Mouse (Mus musculus): Measurements from ENCODE around the gene Pqbp1. TPM values are rescaled to one million over a fixed set of nuclear protein-coding genes. Genes with fewer than 3 reads are reported as not detected.

Pqbp1 gene
- polyA plus RNA-seq (2015; fragmentation: Nextera tagmentation; extraction: Ambion mirVana): 228 and 250 TPM in 2 replicates

DNA sequence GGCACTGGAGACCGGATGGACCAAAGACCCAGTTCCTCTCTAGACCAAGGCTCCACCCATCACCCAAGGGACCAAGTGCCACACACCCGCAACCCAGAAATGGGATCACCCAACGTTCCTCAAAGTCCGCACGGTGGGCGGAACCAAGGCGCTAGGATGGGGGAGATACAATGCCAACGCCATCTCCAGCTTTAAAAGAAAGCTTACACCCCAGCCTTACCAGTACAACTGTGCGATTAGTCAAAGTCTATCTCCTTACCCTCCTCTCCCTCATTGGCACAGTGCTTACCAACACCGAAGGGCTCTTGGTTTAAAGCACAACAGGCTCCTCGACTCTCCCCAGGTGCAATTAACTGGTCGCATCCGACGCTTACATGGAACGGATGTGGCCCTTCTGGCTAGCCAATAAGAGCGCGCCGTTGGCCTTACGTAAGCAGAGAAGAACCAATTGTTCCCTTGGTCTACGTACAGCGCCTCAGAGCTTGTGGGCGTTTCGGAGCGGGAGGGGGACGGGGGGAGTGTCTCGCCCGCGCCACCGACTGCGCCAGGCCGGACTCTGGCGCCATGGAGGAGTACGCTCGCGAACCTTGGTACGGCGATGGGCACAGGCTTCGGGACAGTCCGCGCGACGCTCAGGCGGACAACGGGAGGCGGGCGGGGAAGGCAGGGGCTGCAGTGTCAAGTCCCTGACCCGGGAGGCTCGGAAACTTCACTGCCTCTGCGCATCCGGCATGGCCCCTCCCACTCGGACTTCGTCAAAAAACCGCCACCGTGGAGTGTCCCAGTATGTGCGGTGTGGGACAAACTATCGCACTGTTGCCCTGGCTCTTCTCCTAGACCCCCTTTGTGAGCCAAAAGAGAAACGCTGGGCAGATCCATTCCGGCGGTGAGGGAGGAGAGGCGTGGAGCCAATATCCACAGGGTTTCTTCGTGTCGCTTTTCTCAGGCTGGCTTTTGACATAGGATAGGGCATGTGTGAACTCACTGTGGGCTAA lies at the start of gene Pqbp1, which contains the start of gene Timm17b:
Gene Pqbp1, minus strand, starts transcription at position 390 of the 995 bp plus-strand sequence.
Gene Timm17b, plus strand, starts transcription at position 478 of the 995 bp plus-strand sequence.
- peaks cover 11% of the 10 kb centered on the region for H3K4me1 ChIP-seq (ENCODE audit: control insufficient read depth, insufficient read depth, low read length)
- peak within 1 kb of the TSS; percentile 54 for H3K4me3 ChIP-seq (ENCODE audit: low read depth, low read length)
- H3K9ac ChIP-seq (ENCODE audit: low read depth, low read length): peak within 1 kb of the TSS; percentile 76
- H3K36me3 ChIP-seq (ENCODE audit: control insufficient read depth, insufficient read depth, low read length): peaks cover 4% of the 10 kb centered on the region
- H3K27ac ChIP-seq (ENCODE audit: low read length): peak within 1 kb of the TSS; percentile 89
- 15% methylated on average over 62 of the region's 62 CpGs for WGBS
- peak within 1 kb of the TSS; percentile 60 for H3K4me2 ChIP-seq (ENCODE audit: low read length)
- peak; percentile 98 for ATAC-seq
- no peaks in the 10 kb centered on the region for H3K27me3 ChIP-seq (ENCODE audit: control insufficient read depth, insufficient read depth, low read depth, low read length)
- no peaks in the 10 kb centered on the region for H3K9me3 ChIP-seq (replicated peaks; ENCODE audit: control insufficient read depth, low read length, poor library complexity, severe bottlenecking)

DNA sequence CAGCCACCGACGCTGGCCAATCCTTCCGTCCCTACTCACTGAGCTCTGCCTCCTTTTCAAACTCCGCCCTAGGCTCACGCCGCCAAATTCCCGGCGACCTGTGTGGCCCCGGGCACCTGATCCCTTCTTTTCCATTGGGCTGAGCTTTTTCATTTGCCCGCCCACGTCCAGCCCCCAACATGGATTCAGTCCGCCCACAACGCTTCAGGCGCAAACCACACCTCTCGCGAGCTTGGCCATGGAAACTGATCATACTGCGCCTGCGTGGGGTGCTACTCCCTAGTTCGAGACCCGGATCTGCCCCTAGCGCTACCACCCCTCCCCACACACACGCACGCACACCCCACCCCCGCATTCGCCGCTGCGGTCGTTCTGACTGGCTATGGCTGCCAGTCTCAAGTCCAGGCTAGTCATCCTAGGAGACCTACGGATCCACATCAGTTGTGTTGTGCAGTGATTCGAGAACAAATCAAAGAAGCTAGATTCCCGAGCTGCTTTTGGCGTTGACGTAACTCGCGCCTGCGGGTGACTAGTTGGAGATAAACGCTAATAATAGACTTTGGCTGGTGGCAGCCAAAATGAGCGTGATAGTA lies 48.9 kb upstream of the Pqbp1 start:
- peak overlapping the region; percentile 33 for H3K4me2 ChIP-seq (ENCODE audit: low read length)
- peak; percentile 99 for ATAC-seq
- peak overlapping the region; percentile 19 for H3K27ac ChIP-seq (ENCODE audit: low read length)
- H3K36me3 ChIP-seq (ENCODE audit: control insufficient read depth, insufficient read depth, low read length): no peaks in the 10 kb centered on the region
- H3K27me3 ChIP-seq (ENCODE audit: control insufficient read depth, insufficient read depth, low read depth, low read length): no peaks in the 10 kb centered on the region
- 29% methylated on average over 38 of the region's 38 CpGs for WGBS
- peak overlapping the region; percentile 8; the same call in 1 of the 2 replicates for H3K9ac ChIP-seq (ENCODE audit: low read depth, low read length)
- peaks cover 6% of the 10 kb centered on the region; the same call in 1 of the 2 replicates for H3K4me1 ChIP-seq (ENCODE audit: control insufficient read depth, insufficient read depth, low read length)
- H3K9me3 ChIP-seq (replicated peaks; ENCODE audit: control insufficient read depth, low read length, poor library complexity, severe bottlenecking): no peaks in the 10 kb centered on the region
- peak overlapping the region; percentile 51 for H3K4me3 ChIP-seq (ENCODE audit: low read depth, low read length)

DNA sequence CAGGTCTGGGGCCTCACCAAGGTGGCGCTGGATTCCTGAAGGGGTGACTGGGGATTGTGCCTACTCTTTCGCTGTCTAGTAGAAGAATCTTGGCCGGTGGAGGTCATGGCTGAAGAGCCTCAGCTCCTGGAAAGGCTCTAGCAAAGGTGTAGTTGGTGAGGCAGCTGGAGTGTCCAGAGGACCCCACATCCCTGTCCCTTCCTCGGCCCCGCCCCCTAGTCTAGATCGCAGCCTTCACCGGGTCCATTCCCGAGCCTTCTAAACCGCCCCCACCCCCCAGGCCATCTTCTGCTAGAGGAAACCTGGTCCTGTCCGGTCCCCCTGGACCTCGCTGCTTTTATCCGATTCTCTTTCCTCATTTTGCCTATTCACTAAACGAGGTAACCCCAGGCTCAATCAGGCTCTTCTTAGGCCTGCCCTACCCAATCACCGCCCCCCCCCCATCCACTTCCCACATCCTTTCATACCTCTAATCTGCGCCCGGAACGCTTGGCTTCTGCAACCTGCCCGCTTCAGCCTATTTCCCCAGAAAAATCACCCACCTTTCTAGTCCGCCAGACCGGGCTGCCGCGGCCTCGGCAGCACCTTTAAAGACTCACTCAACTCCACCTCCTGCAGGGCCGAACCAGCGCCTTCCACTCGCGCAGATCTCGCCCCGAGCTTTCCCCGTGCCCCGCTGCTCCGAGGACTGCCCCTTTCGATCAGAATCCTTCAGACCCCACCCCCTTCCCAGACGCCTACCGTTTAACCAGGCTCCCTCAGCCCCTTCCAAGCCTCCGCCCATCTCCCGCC lies 48.2 kb upstream of the Pqbp1 start, which contains the start of gene Hdac6:
Gene Hdac6, minus strand, starts transcription at position 782 of the 792 bp plus-strand sequence.
- Histone ChIP-seq H3K9me3 (replicated peaks; ENCODE audit: control insufficient read depth, low read length, poor library complexity, severe bottlenecking) (no peaks in the 10 kb centered on the region), H3K36me3 (ENCODE audit: control insufficient read depth, insufficient read depth, low read length) (no peaks in the 10 kb centered on the region)
- ATAC-seq: peak; percentile 61

DNA sequence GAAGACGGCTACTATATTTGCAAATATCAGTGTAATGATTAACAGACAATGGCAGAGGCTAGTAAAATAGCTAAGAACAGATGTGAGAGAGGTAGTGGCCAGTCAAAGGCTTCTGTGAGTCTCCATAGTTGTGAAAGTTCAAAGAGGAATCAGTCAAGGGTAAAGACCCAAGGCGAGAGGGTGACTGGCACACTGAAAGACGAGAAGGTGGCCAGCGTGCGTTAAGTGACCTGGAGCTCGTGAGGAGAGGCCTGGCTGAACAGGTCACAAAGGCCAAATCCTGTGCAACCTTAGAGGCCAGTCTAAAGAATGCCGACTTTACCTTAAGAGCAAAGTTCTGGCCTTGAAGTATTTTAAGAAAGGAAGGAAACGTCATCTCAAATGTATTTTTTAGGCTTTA lies 46.5 kb upstream of the Pqbp1 start:
- Histone ChIP-seq H3K9me3 (replicated peaks; ENCODE audit: control insufficient read depth, low read length, poor library complexity, severe bottlenecking) (no peaks in the 10 kb centered on the region), H3K36me3 (ENCODE audit: control insufficient read depth, insufficient read depth, low read length) (no peaks in the 10 kb centered on the region; the same call in 1 of the 2 replicates), H3K27ac (ENCODE audit: low read length) (no peak overlapping the region), H3K4me2 (ENCODE audit: low read length) (no peak overlapping the region), H3K4me1 (ENCODE audit: control insufficient read depth, insufficient read depth, low read length) (peaks cover 6% of the 10 kb centered on the region; the same call in 1 of the 2 replicates), H3K9ac (ENCODE audit: low read depth, low read length) (no peak overlapping the region), H3K27me3 (ENCODE audit: control insufficient read depth, insufficient read depth, low read depth, low read length) (no peaks in the 10 kb centered on the region), H3K4me3 (ENCODE audit: low read depth, low read length) (no peak overlapping the region)
- WGBS: 70% methylated on average over 8 of the region's 8 CpGs
- ATAC-seq: no peak

More for the DNA sequence above, 48.2 kb upstream of the Pqbp1 start, which contains the start of gene Hdac6:
- Histone ChIP-seq H3K27ac (ENCODE audit: low read length) (peak within 1 kb of the TSS; percentile 77), H3K27me3 (ENCODE audit: control insufficient read depth, insufficient read depth, low read depth, low read length) (no peaks in the 10 kb centered on the region), H3K4me1 (ENCODE audit: control insufficient read depth, insufficient read depth, low read length) (peaks cover 6% of the 10 kb centered on the region; the same call in 1 of the 2 replicates), H3K4me2 (ENCODE audit: low read length) (peak within 1 kb of the TSS; percentile 60), H3K4me3 (ENCODE audit: low read depth, low read length) (peak within 1 kb of the TSS; percentile 51), H3K9ac (ENCODE audit: low read depth, low read length) (peak within 1 kb of the TSS; percentile 65)
- WGBS: 20% methylated on average over 36 of the region's 37 CpGs

DNA sequence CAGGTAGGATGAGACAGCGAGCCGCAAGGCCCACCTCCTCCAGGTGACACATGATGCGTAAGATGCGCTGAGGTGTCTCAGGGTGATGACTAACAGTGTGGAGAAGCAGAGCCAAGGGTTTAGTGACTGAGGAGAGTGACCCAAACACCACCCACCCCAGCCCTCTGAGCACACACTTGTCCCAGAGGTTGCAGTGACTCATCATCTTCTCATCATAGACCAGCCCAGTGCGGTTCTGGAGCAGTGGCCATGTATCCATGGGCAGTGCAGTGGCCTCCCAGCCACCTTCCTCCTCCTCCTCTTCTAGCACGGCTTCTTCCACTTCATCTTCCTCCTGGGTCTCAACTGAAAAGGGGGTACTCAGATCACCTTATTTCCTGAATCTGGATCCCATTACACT lies 38.6 kb upstream of the Pqbp1 start:
- no peak overlapping the region for H3K4me2 ChIP-seq (ENCODE audit: low read length)

DNA sequence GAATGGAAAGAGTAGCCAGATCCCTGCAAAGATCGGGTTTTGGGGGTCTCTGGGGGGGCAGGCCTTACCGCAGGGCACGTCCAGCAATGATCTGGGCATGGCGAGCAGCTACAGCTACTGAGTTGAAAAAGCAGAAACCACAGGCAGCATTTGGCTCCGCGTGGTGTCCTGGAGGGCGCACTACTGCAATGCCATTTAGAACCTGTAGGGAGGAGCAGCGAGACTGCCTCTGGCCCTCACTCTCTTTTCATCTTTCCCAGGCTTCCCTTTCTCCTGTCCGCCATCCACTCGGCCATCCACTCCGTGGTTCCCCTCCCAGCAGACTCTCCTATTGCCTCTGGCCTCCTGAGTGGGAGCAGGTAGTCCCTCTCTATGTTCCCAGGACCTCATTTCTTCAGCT lies 37.8 kb upstream of the Pqbp1 start:
- no peaks in the 10 kb centered on the region for H3K27me3 ChIP-seq (ENCODE audit: control insufficient read depth, insufficient read depth, low read depth, low read length)
- ATAC-seq: no peak
- no peaks in the 10 kb centered on the region for H3K9me3 ChIP-seq (replicated peaks; ENCODE audit: control insufficient read depth, low read length, poor library complexity, severe bottlenecking)
- H3K9ac ChIP-seq (ENCODE audit: low read depth, low read length): no peak overlapping the region
- WGBS: 50% methylated on average over 11 of the region's 11 CpGs
- no peak overlapping the region for H3K4me2 ChIP-seq (ENCODE audit: low read length)
- H3K36me3 ChIP-seq (ENCODE audit: control insufficient read depth, insufficient read depth, low read length): peaks cover 11% of the 10 kb centered on the region; the same call in 1 of the 2 replicates
- no peak overlapping the region for H3K4me3 ChIP-seq (ENCODE audit: low read depth, low read length)
- H3K4me1 ChIP-seq (ENCODE audit: control insufficient read depth, insufficient read depth, low read length): no peaks in the 10 kb centered on the region
- no peak overlapping the region for H3K27ac ChIP-seq (ENCODE audit: low read length)

More for the DNA sequence above, 38.6 kb upstream of the Pqbp1 start:
- no peaks in the 10 kb centered on the region for H3K27me3 ChIP-seq (ENCODE audit: control insufficient read depth, insufficient read depth, low read depth, low read length)
- no peaks in the 10 kb centered on the region for H3K9me3 ChIP-seq (replicated peaks; ENCODE audit: control insufficient read depth, low read length, poor library complexity, severe bottlenecking)
- H3K4me1 ChIP-seq (ENCODE audit: control insufficient read depth, insufficient read depth, low read length): no peaks in the 10 kb centered on the region
- no peak for ATAC-seq
- H3K27ac ChIP-seq (ENCODE audit: low read length): no peak overlapping the region
- H3K4me3 ChIP-seq (ENCODE audit: low read depth, low read length): no peak overlapping the region
- H3K9ac ChIP-seq (ENCODE audit: low read depth, low read length): no peak overlapping the region
- peaks cover 7% of the 10 kb centered on the region; the same call in 1 of the 2 replicates for H3K36me3 ChIP-seq (ENCODE audit: control insufficient read depth, insufficient read depth, low read length)
- 90% methylated on average over 6 of the region's 6 CpGs for WGBS

DNA sequence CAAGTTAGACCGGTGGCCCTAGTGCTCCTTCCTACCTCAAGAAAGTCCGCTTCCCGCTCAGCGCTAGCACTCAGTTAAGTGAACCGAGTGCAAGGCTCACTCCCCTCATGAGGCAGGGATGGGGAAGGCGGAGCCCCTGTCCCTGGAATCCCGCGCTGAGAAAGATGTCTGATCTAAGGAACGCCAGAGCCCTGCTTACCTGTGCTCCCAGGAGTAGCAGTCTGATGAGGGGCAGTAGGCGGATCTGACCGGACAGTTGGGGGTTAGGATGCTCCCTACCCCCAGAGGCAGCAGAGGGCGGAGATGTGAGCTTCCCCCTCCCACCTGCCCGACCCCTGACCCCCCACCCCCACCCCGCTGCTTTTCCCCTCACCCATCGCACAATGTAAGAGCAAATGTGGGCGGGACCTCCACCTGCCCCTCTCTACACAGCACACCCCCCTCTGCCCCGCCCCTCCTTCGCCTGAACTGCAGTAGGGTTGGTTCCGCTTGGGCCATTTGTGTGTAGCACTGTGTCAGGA lies 29.3 kb upstream of the Pqbp1 start, which contains the start of gene Eras:
Gene Eras, minus strand, starts transcription at position 338 of the 521 bp plus-strand sequence.
- Histone ChIP-seq H3K27me3 (ENCODE audit: control insufficient read depth, insufficient read depth, low read depth, low read length) (no peaks in the 10 kb centered on the region), H3K36me3 (ENCODE audit: control insufficient read depth, insufficient read depth, low read length) (peaks cover 7% of the 10 kb centered on the region; the same call in 1 of the 2 replicates), H3K9me3 (replicated peaks; ENCODE audit: control insufficient read depth, low read length, poor library complexity, severe bottlenecking) (no peaks in the 10 kb centered on the region), H3K4me2 (ENCODE audit: low read length) (no peak within 1 kb of the TSS), H3K27ac (ENCODE audit: low read length) (no peak within 1 kb of the TSS), H3K4me1 (ENCODE audit: control insufficient read depth, insufficient read depth, low read length) (no peaks in the 10 kb centered on the region; the same call in 1 of the 2 replicates), H3K4me3 (ENCODE audit: low read depth, low read length) (no peak within 1 kb of the TSS), H3K9ac (ENCODE audit: low read depth, low read length) (no peak within 1 kb of the TSS)
- no peak for ATAC-seq
- WGBS: 19% methylated on average over 19 of the region's 19 CpGs

DNA sequence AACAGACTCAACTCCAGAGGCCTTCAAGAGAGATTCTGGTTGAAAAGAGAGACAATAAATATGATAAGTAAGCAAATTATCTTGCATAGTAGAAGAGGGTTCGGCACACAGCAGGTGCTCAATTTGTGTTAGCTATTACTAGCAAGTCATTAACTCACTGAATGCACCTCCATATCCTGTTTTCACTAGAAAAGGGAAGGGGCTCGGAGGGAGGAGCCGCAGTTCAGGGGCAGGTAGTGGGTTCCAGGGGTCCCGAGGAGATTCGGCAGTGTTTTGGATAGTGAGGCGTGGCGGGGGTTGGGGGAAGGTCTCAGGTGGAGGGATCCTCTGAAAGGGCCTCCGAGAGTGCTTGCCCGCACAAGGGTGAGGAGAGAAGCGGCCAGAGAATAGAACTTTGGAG lies 28.0 kb upstream of the Pqbp1 start:
- no peaks in the 10 kb centered on the region for H3K9me3 ChIP-seq (replicated peaks; ENCODE audit: control insufficient read depth, low read length, poor library complexity, severe bottlenecking)
- peaks cover 8% of the 10 kb centered on the region; the same call in 1 of the 2 replicates for H3K4me1 ChIP-seq (ENCODE audit: control insufficient read depth, insufficient read depth, low read length)
- no peak overlapping the region for H3K4me3 ChIP-seq (ENCODE audit: low read depth, low read length)
- peaks cover 8% of the 10 kb centered on the region for H3K36me3 ChIP-seq (ENCODE audit: control insufficient read depth, insufficient read depth, low read length)
- ATAC-seq: no peak
- H3K27ac ChIP-seq (ENCODE audit: low read length): no peak overlapping the region
- H3K9ac ChIP-seq (ENCODE audit: low read depth, low read length): no peak overlapping the region
- no peak overlapping the region for H3K4me2 ChIP-seq (ENCODE audit: low read length)
- no peaks in the 10 kb centered on the region for H3K27me3 ChIP-seq (ENCODE audit: control insufficient read depth, insufficient read depth, low read depth, low read length)
- 36% methylated on average over 10 of the region's 10 CpGs for WGBS

All from midbrain, embryonic 16.5 days (tissue).